8 mouse cellular contexts compared by ENCODE assay signal in genomic region chr9:114415701-114416100, GRCm38 (mm10). TPM values are rescaled to one million over a fixed set of nuclear protein-coding genes. Genes with fewer than 3 reads are reported as not detected.
DNase-seq lines count a peak whose midpoint lies in the region; TF ChIP-seq lines count a peak whose summit lies in the region.

No protein-coding gene starts in this region.

- peak; percentile 39 to 51 for DNase-seq in layer of hippocampus, adult 2 months (ENCODE audit: low spot score in 2 of 2)
- no peak for DNase-seq in layer of hippocampus, adult 9-11 months
- peak; percentile 81 for DNase-seq in NIH3T3 (ENCODE audit: low read depth)
- peak; percentile 70 to 75 for DNase-seq in cerebellum, postnatal 14 days
- peak; percentile 91 for DNase-seq in induced T-regulatory cell, adult 2 months (ENCODE audit: low read depth)
- DNase-seq in liver, adult 2 months (ENCODE audit: extremely low read depth, low read depth, low spot score): peak; percentile 15
- DNase-seq in retina, adult 2 months (ENCODE audit: low read depth, low spot score): peak; percentile 33
- no peak for DNase-seq in urinary bladder, adult 2 months (ENCODE audit: low spot score)

- no peaks in the 10 kb centered on the region for H3K79me2 ChIP-seq in liver, adult 2 months (ENCODE audit: control insufficient read depth, insufficient read depth, low read length)

- no peaks in the 10 kb centered on the region for H3K36me3 ChIP-seq in liver, adult 2 months (ENCODE audit: control insufficient read depth, insufficient read depth, low read length)

- no peaks in the 10 kb centered on the region for H3K27me3 ChIP-seq in liver, adult 2 months (ENCODE audit: control insufficient read depth, insufficient read depth, low read length)

- peaks cover 1% of the 10 kb centered on the region; the same call in 1 of the 2 replicates for H3K4me1 ChIP-seq in liver, adult 2 months (ENCODE audit: control insufficient read depth, insufficient read depth, low read length)

- no peak overlapping the region for H3K4me3 ChIP-seq in layer of hippocampus, adult 2 months
- H3K4me3 ChIP-seq in liver, adult 2 months (ENCODE audit: insufficient read depth, low read depth, low read length): no peak overlapping the region

- H3K9ac ChIP-seq in liver, adult 2 months (ENCODE audit: low read depth, low read length): no peak overlapping the region

- WGBS in liver, adult 2 months: 41% methylated on average over 11 of the region's 11 CpGs

- no peak for TF ChIP-seq POLR2A in liver, adult 2 months (IDR thresholded peaks at IDR 0.05; ENCODE audit: extremely low read depth, insufficient read depth, low read length)

- peak; percentile 98 for TF ChIP-seq CTCF in layer of hippocampus, adult 2 months (conservative IDR thresholded peaks at IDR 0.05)
- peak; percentile 76 for TF ChIP-seq CTCF in liver, adult 2 months (IDR thresholded peaks at IDR 0.05; ENCODE audit: low read depth, low read length)

- H3K27ac ChIP-seq in layer of hippocampus, adult 2 months: no peak overlapping the region
- H3K27ac ChIP-seq in liver, adult 2 months (replicated peaks; ENCODE audit: insufficient read depth, low read depth, low read length): no peak overlapping the region

RNA-seq across cellular contexts. Expression of gene Tmppe, which starts 14.8 kb away (rescaled TPM):
- 10 to 100 TPM; 10.3 to 10.8 TPM for total RNA-seq in layer of hippocampus, adult 2 months (2021)
- total RNA-seq in liver, adult 2 months (2014; rRNA removed): 3.0 and 4.4 TPM in 2 replicates
- 2.3 and 3.6 TPM in 2 replicates for polyA plus RNA-seq in liver, adult 2 months (2012; rRNA removed)
- 5.0 and 5.8 TPM in 2 replicates for polyA plus RNA-seq in urinary bladder, adult 2 months (2012; rRNA removed)

RNA-seq across cellular contexts. Expression of gene Glb1, which starts 14.8 kb away (rescaled TPM):
- 10 to 100 TPM; 21.9 to 22.1 TPM for total RNA-seq in layer of hippocampus, adult 2 months (2021)
- total RNA-seq in liver, adult 2 months (2014; rRNA removed): 13.2 and 13.6 TPM in 2 replicates
- polyA plus RNA-seq in liver, adult 2 months (2012; rRNA removed): 14.4 and 16.7 TPM in 2 replicates
- polyA plus RNA-seq in urinary bladder, adult 2 months (2012; rRNA removed): 31.6 and 32.3 TPM in 2 replicates

RNA-seq across cellular contexts. Expression of gene Crtap, which starts 25.2 kb away (rescaled TPM):
- 1 to 10 TPM; 5.4 to 6.0 TPM for total RNA-seq in layer of hippocampus, adult 2 months (2021)
- 4.8 and 5.5 TPM in 2 replicates for total RNA-seq in liver, adult 2 months (2014; rRNA removed)
- 9.6 and 12.7 TPM in 2 replicates for polyA plus RNA-seq in liver, adult 2 months (2012; rRNA removed)
- polyA plus RNA-seq in urinary bladder, adult 2 months (2012; rRNA removed): 93.7 and 105 TPM in 2 replicates

Comparison
In these comparisons a context has a peak if more than half of its experiments do, and no peak if none do; other contexts are left out.
1. DNase-seq: peak in layer of hippocampus, adult 2 months (2 of 2), NIH3T3 (single experiment), cerebellum, postnatal 14 days (2 of 2), induced T-regulatory cell, adult 2 months (single experiment), liver, adult 2 months (single experiment) and retina, adult 2 months (single experiment); none in layer of hippocampus, adult 9-11 months (single experiment) and urinary bladder, adult 2 months (single experiment).